Mouse (Mus musculus): Measurements from ENCODE around the gene Tor3a. TPM values are rescaled to one million over a fixed set of nuclear protein-coding genes. Genes with fewer than 3 reads are reported as not detected.
"Not testable (repeated sequence)": the region's sequence is repeated elsewhere in the genome, so short reads cannot be mapped to it uniquely, and the experiment has no call there.

The Tor3a gene
- polyA plus RNA-seq, 1 experiment from 2014 or later: 14.0 TPM

GRCm38 (mm10) chr1:156668602-156669001, 5.6 kb downstream of the Tor3a start:
- no peak overlapping the region for H3K4me3 ChIP-seq (replicated peaks)
- no peak overlapping the region for H3K4me2 ChIP-seq
- 0 out of 2 replicates have a peak, but pooled peaks cover 12% of the 10 kb centered on the region for H3K4me1 ChIP-seq
- no peaks in the 10 kb centered on the region for H3K9me3 ChIP-seq
- no peak overlapping the region for H3K27ac ChIP-seq
- no peaks in the 10 kb centered on the region for H3K36me3 ChIP-seq
- H3K9ac ChIP-seq: no peak overlapping the region
- 41% methylated on average over 5 of the region's 5 CpGs for WGBS
- ATAC-seq (ENCODE audit: insufficient read depth, low FRiP score, low read depth): no peak
- H3K27me3 ChIP-seq (replicated peaks): no peaks in the 10 kb centered on the region

GRCm38 (mm10) chr1:156667141-156667926, 6.8 kb downstream of the Tor3a start:
- Histone ChIP-seq H3K27me3 (replicated peaks) (no peaks in the 10 kb centered on the region), H3K4me2 (no peak overlapping the region), H3K27ac (peak overlapping the region; percentile 59), H3K36me3 (no peaks in the 10 kb centered on the region), H3K9ac (no peak overlapping the region), H3K4me1 (0 out of 2 replicates have a peak, but pooled peaks cover 12% of the 10 kb centered on the region), H3K9me3 (no peaks in the 10 kb centered on the region), H3K4me3 (replicated peaks) (no peak overlapping the region)
- WGBS: 76% methylated on average over 23 of the region's 23 CpGs
- peak; percentile 79 for ATAC-seq (ENCODE audit: insufficient read depth, low FRiP score, low read depth)

DNA sequence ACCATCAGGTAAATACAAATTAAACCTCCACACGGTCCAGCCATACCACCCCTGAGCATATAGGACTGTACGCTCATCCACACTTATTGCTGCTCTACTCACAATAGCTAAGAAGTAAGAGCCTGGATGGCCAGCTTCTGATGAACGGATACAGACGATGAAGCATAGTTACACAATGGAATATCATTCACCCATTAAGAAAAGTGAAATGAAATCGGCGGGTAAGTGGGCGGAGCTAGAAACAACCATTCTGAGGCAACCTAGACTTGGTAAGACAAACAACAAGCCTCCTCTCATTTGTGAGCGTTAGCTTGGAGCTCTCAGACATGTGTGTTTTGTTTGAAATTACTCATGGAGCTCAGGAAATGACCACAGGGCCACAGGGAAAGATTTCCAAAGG, 8.4 kb downstream of the Tor3a start:
- no peaks in the 10 kb centered on the region for H3K36me3 ChIP-seq
- 87% methylated on average over 8 of the region's 8 CpGs for WGBS
- no peak overlapping the region for H3K9ac ChIP-seq
- no peak overlapping the region for H3K4me3 ChIP-seq (replicated peaks)
- H3K27ac ChIP-seq: no peak overlapping the region
- ATAC-seq (ENCODE audit: insufficient read depth, low FRiP score, low read depth): no peak
- no peak overlapping the region for H3K4me2 ChIP-seq
- 0 out of 2 replicates have a peak, but pooled peaks cover 12% of the 10 kb centered on the region for H3K4me1 ChIP-seq
- no peaks in the 10 kb centered on the region for H3K9me3 ChIP-seq
- no peaks in the 10 kb centered on the region for H3K27me3 ChIP-seq (replicated peaks)

DNA sequence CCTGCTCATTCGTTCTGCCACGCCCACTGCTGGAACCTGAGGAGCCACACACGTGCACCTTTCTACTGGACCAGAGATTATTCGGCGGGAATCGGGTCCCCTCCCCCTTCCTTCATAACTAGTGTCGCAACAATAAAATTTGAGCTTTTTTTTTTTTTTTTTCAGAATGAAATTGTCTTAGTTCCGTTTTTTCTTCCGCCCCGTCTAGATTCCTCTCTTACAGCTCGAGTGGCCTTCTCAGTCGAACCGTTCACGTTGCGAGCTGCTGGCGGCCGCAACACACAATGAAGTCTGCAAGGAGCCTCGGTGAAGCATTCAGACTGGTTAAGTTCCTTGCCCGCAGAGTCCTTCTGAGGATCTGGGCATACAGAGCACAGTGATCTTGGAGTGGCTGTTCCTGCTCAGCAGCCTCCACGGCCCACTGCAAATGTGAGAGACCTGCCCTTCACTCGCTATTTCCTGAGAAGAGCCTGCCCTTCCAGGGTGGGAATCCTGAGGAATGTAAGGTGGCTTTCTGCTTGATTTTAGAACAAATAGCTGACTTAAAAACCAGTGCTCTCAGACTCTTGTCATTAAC, 13.4 kb downstream of the Tor3a start:
- not testable (repeated sequence) for H3K9me3 ChIP-seq; ATAC-seq (ENCODE audit: insufficient read depth, low FRiP score, low read depth); H3K27me3 ChIP-seq (replicated peaks); H3K9ac ChIP-seq; H3K4me1 ChIP-seq; H3K4me3 ChIP-seq (replicated peaks); H3K36me3 ChIP-seq
- Histone ChIP-seq H3K4me2 (peak overlapping the region; percentile 33; the same call in 1 of the 2 replicates), H3K27ac (peak overlapping the region; percentile 71)
- 62% methylated on average over 21 of the region's 21 CpGs for WGBS

GRCm38 (mm10) chr1:156659906-156660659, 14.1 kb downstream of the Tor3a start:
- Histone ChIP-seq H3K4me2 (no peak overlapping the region), H3K4me3 (replicated peaks) (no peak overlapping the region), H3K4me1 (no peaks in the 10 kb centered on the region), H3K27ac (peak overlapping the region; percentile 23; the same call in 1 of the 2 replicates), H3K9ac (no peak overlapping the region), H3K27me3 (replicated peaks) (no peaks in the 10 kb centered on the region), H3K9me3 (no peaks in the 10 kb centered on the region), H3K36me3 (no peaks in the 10 kb centered on the region)
- peak; percentile 76 for ATAC-seq (ENCODE audit: insufficient read depth, low FRiP score, low read depth)
- 66% methylated on average over 13 of the region's 13 CpGs for WGBS

GRCm38 (mm10) chr1:156658676-156659075, 15.5 kb downstream of the Tor3a start:
- Histone ChIP-seq H3K4me2 (no peak overlapping the region), H3K36me3 (no peaks in the 10 kb centered on the region), H3K9ac (no peak overlapping the region), H3K27me3 (replicated peaks) (no peaks in the 10 kb centered on the region), H3K27ac (no peak overlapping the region), H3K4me1 (no peaks in the 10 kb centered on the region), H3K9me3 (no peaks in the 10 kb centered on the region), H3K4me3 (replicated peaks) (no peak overlapping the region)
- 85% methylated on average over 5 of the region's 5 CpGs for WGBS
- ATAC-seq (ENCODE audit: insufficient read depth, low FRiP score, low read depth): no peak

- Histone ChIP-seq H3K27me3 (replicated peaks) (no peaks in the 10 kb centered on the region), H3K9me3 (no peaks in the 10 kb centered on the region), H3K4me1 (no peaks in the 10 kb centered on the region), H3K4me3 (replicated peaks) (no peak overlapping the region), H3K9ac (no peak overlapping the region), H3K27ac (no peak overlapping the region), H3K36me3 (no peaks in the 10 kb centered on the region), H3K4me2 (no peak overlapping the region)
- WGBS: 72% methylated on average over 4 of the region's 4 CpGs
- ATAC-seq (ENCODE audit: insufficient read depth, low FRiP score, low read depth): no peak; the same call in 1 of the 2 replicates
Observed at GRCm38 (mm10) chr1:156657523-156657922, 16.6 kb downstream of the Tor3a start.

GRCm38 (mm10) chr1:156654735-156655530, 19.2 kb downstream of the Tor3a start:
- H3K9ac ChIP-seq: no peak overlapping the region
- WGBS: 70% methylated on average over 13 of the region's 13 CpGs
- H3K36me3 ChIP-seq: no peaks in the 10 kb centered on the region
- no peaks in the 10 kb centered on the region for H3K9me3 ChIP-seq
- no peaks in the 10 kb centered on the region for H3K4me1 ChIP-seq
- H3K27me3 ChIP-seq (replicated peaks): no peaks in the 10 kb centered on the region
- H3K27ac ChIP-seq: no peak overlapping the region
- no peak overlapping the region for H3K4me3 ChIP-seq (replicated peaks)
- ATAC-seq (ENCODE audit: insufficient read depth, low FRiP score, low read depth): no peak
- no peak overlapping the region for H3K4me2 ChIP-seq

- Histone ChIP-seq H3K9ac (no peak overlapping the region), H3K4me2 (no peak overlapping the region), H3K27me3 (replicated peaks) (no peaks in the 10 kb centered on the region), H3K4me1 (no peaks in the 10 kb centered on the region), H3K27ac (peak overlapping the region; percentile 12; the same call in 1 of the 2 replicates), H3K9me3 (no peaks in the 10 kb centered on the region), H3K4me3 (replicated peaks) (no peak overlapping the region), H3K36me3 (no peaks in the 10 kb centered on the region)
- ATAC-seq (ENCODE audit: insufficient read depth, low FRiP score, low read depth): no peak
- WGBS: 51% methylated on average over 6 of the region's 6 CpGs
Observed at GRCm38 (mm10) chr1:156652189-156652822, 21.9 kb downstream of the Tor3a start.

GRCm38 (mm10) chr1:156650631-156651030, 23.5 kb downstream of the Tor3a start:
- Histone ChIP-seq H3K4me1 (no peaks in the 10 kb centered on the region), H3K9me3 (no peaks in the 10 kb centered on the region), H3K27ac (no peak overlapping the region), H3K27me3 (replicated peaks) (no peaks in the 10 kb centered on the region), H3K4me3 (replicated peaks) (no peak overlapping the region), H3K9ac (no peak overlapping the region), H3K4me2 (no peak overlapping the region), H3K36me3 (no peaks in the 10 kb centered on the region)
- 83% methylated on average over 9 of the region's 9 CpGs for WGBS
- ATAC-seq (ENCODE audit: insufficient read depth, low FRiP score, low read depth): no peak

- WGBS: 45% methylated on average over 2 of the region's 2 CpGs
- no peak overlapping the region for H3K9ac ChIP-seq
- no peaks in the 10 kb centered on the region for H3K4me1 ChIP-seq
- H3K36me3 ChIP-seq: no peaks in the 10 kb centered on the region
- no peaks in the 10 kb centered on the region for H3K9me3 ChIP-seq
- ATAC-seq (ENCODE audit: insufficient read depth, low FRiP score, low read depth): no peak
- H3K27me3 ChIP-seq (replicated peaks): no peaks in the 10 kb centered on the region
- no peak overlapping the region for H3K27ac ChIP-seq
- no peak overlapping the region for H3K4me3 ChIP-seq (replicated peaks)
- H3K4me2 ChIP-seq: no peak overlapping the region
Observed at GRCm38 (mm10) chr1:156648705-156649104, 25.5 kb downstream of the Tor3a start.

Data from stomach, embryonic 15.5 days (tissue).